Mouse (Mus musculus) sigmoid colon, adult 10 weeks (tissue): Measurements from ENCODE around the gene Ms4a2. TPM values are rescaled to one million over a fixed set of nuclear protein-coding genes. Genes with fewer than 3 reads are reported as not detected.

ENCODE experiments used
- polyA plus RNA-seq: library from polyadenylated mRNA; stranded (reverse); fragments of 350-450 nt; fragmentation: Illumina TruSeq; extraction: RNeasy Lipid Tissue Mini Kit (QIAGEN cat#74804); gene quantifications from one replicate; pipeline ENCODE4 v1.2.3, GENCODE M21; 2014; ENCODE audit warnings: low read depth, low replicate concordance

The Ms4a2 gene
- polyA plus RNA-seq = 0.41 TPM

DNA sequence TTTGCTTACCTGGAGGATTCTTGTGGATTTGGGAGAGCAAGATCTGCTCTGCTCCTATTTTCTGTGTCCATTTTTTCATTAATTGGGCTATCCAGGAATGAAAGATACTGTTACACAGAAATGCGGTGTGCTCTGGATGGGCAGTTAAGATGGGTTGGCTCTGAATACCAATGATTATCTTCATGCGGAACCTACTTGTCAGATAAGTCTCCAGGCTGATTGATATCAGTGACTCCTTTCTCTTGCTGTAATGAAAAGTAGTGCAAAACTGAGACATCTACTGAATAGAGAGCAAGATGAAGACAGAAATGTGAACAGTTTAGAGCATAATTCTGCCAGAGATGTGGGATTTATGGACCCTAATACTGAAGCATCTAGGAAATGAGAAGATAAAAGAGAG lies at the start of gene Ms4a2:
Gene Ms4a2, minus strand, starts transcription at position 169 of the 400 bp plus-strand sequence.

DNA sequence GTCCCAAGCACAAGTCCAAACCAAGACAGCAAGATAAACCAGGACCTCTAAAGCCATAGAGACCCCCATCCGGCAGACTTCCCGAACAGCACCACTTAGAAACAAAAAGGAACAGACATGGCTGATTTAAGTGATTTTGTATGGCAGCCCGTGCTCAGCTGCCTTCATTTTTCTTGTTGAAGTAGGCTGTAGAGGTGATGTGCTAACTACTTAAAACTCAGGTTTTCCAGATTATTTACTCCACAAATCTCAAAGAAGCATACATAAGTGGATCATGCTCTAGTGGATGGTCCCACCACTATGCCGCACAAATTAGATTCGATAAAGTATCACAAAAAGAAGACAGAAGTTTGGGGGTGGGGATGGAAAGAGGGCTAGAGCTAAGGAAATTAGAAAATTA lies 36.9 kb upstream of the Ms4a2 start, which contains the start of gene Oosp2:
Gene Oosp2, minus strand, starts transcription at position 101 of the 400 bp plus-strand sequence.

GRCm38 (mm10) chr19:11640732-11641131 lies 17.2 kb upstream of the Ms4a2 start, which contains the start of gene Ms4a3:
TSS of gene Ms4a3 (minus strand) at chr19:11640851.

DNA sequence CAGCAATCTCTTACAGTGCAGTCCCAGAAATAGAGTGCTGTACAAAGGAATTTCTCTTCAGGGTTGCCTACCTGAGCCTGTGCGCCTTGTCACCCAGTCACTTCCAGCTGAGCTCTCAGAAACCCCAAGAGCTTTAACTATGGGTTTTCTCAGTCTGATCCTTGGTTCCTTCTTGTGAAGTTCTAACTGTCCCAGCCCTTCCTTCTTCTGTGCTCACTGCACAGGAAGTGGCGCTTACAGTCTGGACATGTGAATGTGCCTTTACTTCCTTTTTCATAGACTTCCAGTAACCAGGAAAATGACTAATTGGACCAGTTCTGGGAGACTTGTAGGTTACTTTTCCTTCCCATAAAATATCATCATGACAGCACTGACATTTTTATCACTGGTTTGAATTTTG lies 18.9 kb downstream of the Ms4a2 start, which contains the start of gene Ms4a6d:
Gene Ms4a6d, minus strand, starts transcription at position 247 of the 400 bp plus-strand sequence.

Other genes with a start within 250 kb of the Ms4a2 start
- gene Ms4a4a, start 248.2 kb downstream of the Ms4a2 start, polyA plus RNA-seq = 13.7 TPM
- 11.6 TPM for gene Ms4a4c, start 218.9 kb downstream of the Ms4a2 start, polyA plus RNA-seq
- gene Ms4a4b, start 180.2 kb downstream of the Ms4a2 start, polyA plus RNA-seq = 19.9 TPM
- 28.8 TPM for gene Ms4a6c, start 154.4 kb downstream of the Ms4a2 start, polyA plus RNA-seq
- 12.7 TPM for gene Gm8369, start 137.8 kb downstream of the Ms4a2 start, polyA plus RNA-seq
- gene Ms4a6b, start 107.2 kb downstream of the Ms4a2 start, polyA plus RNA-seq = 23.9 TPM
- 47.9 TPM for gene Ms4a4d, start 86.9 kb downstream of the Ms4a2 start, polyA plus RNA-seq
- gene Ms4a6d, start 18.9 kb downstream of the Ms4a2 start, polyA plus RNA-seq = 10.4 TPM
- not detected for gene Ms4a3, start 17.1 kb upstream of the Ms4a2 start, polyA plus RNA-seq
- gene Oosp2, start 36.8 kb upstream of the Ms4a2 start, polyA plus RNA-seq = not detected
- gene Oosp1, start 67.4 kb upstream of the Ms4a2 start, polyA plus RNA-seq = 0.66 TPM
- not detected for gene Oosp3, start 73.3 kb upstream of the Ms4a2 start, polyA plus RNA-seq
- gene Gif, start 123.8 kb upstream of the Ms4a2 start, polyA plus RNA-seq = not detected
- 17.5 TPM for gene Mrpl16, start 146.7 kb upstream of the Ms4a2 start, polyA plus RNA-seq
- 87.6 TPM for gene Stx3, start 195.7 kb upstream of the Ms4a2 start, polyA plus RNA-seq
- gene Olfr1417, start 215.5 kb upstream of the Ms4a2 start, polyA plus RNA-seq = not detected
- not detected for gene Olfr1418, start 237.3 kb upstream of the Ms4a2 start, polyA plus RNA-seq